Mouse (Mus musculus): ENCODE data around the gene Thsd7a.

DNA sequence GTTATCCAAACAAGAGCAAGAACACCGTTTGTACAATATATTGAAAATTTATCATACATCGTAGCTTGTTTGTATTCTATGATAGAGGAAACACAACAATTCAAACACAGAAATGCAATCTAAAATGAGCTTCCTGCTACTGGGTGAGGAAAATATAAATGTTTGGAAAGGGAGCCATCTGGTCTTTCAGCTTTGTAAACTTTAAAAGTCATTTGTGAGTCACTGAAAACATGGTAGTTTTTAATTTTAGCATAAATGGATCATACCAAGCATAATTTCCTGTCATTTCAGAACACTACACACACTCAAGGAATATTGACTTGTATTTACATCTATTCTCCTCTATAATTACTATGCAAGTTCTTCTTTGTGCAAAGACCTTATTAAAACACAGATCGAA, 363.6 kb downstream of the Thsd7a start:
- no peak for TF ChIP-seq POLR2A (IDR thresholded peaks at IDR 0.05; ENCODE audit: borderline replicate concordance, extremely low read depth, low read depth, low read length)
- no peak for TF ChIP-seq CTCF (IDR thresholded peaks at IDR 0.05; ENCODE audit: insufficient read depth, low read length)

Measured in lung, adult 2 months (tissue).